Mouse (Mus musculus): ENCODE data around the gene Pdk2. TPM values are rescaled to one million over a fixed set of nuclear protein-coding genes. Genes with fewer than 3 reads are reported as not detected.

Pdk2 gene
- polyA plus RNA-seq, 1 experiment: 8.6 TPM

DNA sequence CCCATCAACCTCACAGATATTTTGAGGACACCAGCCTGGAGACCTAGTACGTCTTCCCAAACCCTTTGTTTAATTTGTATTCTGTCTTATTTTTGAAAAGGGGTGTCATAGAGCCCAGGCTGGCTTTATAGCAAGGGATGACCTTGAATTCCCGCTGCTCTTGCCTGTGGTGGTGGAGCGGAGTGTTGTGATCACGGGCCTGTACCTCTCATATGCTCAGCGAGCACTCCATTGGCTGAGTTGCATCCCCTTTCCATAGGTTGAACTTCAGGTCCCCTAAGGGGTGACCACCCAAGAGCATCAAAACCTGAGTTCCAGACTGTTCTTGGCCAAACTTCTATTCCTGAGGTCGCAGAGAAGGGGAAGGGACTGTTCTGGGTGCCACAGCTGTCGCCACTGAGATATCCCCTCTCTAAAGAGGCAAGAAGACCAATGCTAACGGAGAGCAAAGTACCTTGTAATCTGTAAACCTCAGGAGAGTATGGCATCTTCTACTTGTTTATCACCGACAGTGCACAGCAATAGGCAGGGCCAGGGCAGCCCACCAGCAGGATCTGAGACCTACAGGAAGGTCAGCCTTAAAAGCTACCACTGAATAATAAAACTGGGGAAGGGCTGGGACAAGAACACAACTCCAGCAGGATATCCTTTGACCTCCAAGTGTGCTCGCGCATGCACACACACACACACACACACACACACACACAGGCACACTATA lies 61.5 kb downstream of the Pdk2 start:
- TF ChIP-seq POLR2A (IDR thresholded peaks at IDR 0.05; ENCODE audit: low read depth, low read length): no peak
- TF ChIP-seq CTCF (IDR thresholded peaks at IDR 0.05; ENCODE audit: borderline replicate concordance, insufficient read depth, low read length): no peak
- no peak overlapping the region for H3K27ac ChIP-seq (ENCODE audit: insufficient read depth, low read length)
- no peaks in the 10 kb centered on the region for H3K4me1 ChIP-seq (ENCODE audit: control insufficient read depth, insufficient read depth, low read length)
- no peak overlapping the region for H3K4me3 ChIP-seq (ENCODE audit: insufficient read depth, low read length)

- Histone ChIP-seq H3K4me1 (ENCODE audit: control insufficient read depth, insufficient read depth, low read length) (no peaks in the 10 kb centered on the region), H3K4me3 (ENCODE audit: insufficient read depth, low read length) (no peak overlapping the region), H3K27ac (ENCODE audit: insufficient read depth, low read length) (no peak overlapping the region)
- peak; percentile 87 for TF ChIP-seq CTCF (IDR thresholded peaks at IDR 0.05; ENCODE audit: borderline replicate concordance, insufficient read depth, low read length)
- TF ChIP-seq POLR2A (IDR thresholded peaks at IDR 0.05; ENCODE audit: low read depth, low read length): peak; percentile 73
These were observed 62.2 kb downstream of the Pdk2 start for GRCm38 (mm10) chr11:94978947-94979346.

DNA sequence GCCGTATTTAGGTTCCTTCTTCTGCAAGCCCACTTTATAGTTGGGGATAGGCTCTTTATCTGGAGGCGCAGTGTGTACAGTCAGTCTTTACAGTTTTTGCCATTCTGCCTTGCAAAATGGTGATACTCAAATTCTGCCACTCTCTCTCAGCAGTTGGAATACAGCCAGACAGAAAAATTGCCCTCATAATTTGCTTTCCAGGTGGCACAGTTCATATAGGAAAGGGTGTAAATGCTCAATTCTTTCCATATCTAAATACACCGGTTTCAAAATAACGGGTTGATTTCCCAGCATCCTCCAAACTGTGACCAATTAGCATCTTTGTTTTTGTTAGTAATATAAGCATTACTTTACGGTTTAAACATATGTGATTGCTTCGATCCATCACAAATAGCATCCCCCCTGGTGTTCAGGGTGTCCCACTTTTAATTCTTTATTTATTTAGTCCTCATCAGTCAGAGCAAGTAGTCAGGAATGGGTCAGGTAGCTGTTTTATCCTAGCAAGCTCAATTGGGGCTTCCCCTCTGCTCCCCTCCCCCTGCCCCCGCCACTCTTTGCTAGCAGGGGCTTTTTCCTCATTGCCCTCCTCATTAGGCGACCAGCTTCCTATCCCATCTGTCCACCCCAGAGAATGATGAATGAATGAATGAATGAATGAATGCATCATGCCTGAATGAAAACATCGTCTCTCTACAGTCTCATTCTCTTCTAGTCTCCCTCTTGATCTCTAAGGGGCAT lies 62.8 kb downstream of the Pdk2 start:
- TF ChIP-seq CTCF (IDR thresholded peaks at IDR 0.05; ENCODE audit: borderline replicate concordance, insufficient read depth, low read length): no peak
- Histone ChIP-seq H3K4me3 (ENCODE audit: insufficient read depth, low read length) (no peak overlapping the region), H3K27ac (ENCODE audit: insufficient read depth, low read length) (no peak overlapping the region)

More for the DNA sequence above, 62.8 kb downstream of the Pdk2 start:
- no peaks in the 10 kb centered on the region for H3K4me1 ChIP-seq (ENCODE audit: control insufficient read depth, insufficient read depth, low read length)

Other genes with a start within 250 kb of the Pdk2 start
- gene Col1a1, start 105.1 kb downstream of the Pdk2 start, polyA plus RNA-seq (2011; ENCODE audit: insufficient read length, low read depth, missing spikeins): 6,098 and 7,850 TPM in 2 replicates
- not detected in 2 replicates for gene Hils1, start 73.8 kb downstream of the Pdk2 start, polyA plus RNA-seq (2011; ENCODE audit: insufficient read length, low read depth, missing spikeins)
- gene Sgca, start 65.0 kb downstream of the Pdk2 start, polyA plus RNA-seq (2011; ENCODE audit: insufficient read length, low read depth, missing spikeins): not detected in 2 replicates
- 44.3 and 61.7 TPM in 2 replicates for gene Ppp1r9b, start 50.3 kb downstream of the Pdk2 start, polyA plus RNA-seq (2011; ENCODE audit: insufficient read length, low read depth, missing spikeins)
- 11.6 and 14.2 TPM in 2 replicates for gene Samd14, start 31.5 kb downstream of the Pdk2 start, polyA plus RNA-seq (2011; ENCODE audit: insufficient read length, low read depth, missing spikeins)
- 6.9 and 12.8 TPM in 2 replicates for gene Itga3, start 35.4 kb upstream of the Pdk2 start, polyA plus RNA-seq (2011; ENCODE audit: insufficient read length, low read depth, missing spikeins)
- 0.19 TPM in 1 of 2 replicates, not detected in the other for gene Dlx3, start 78.8 kb upstream of the Pdk2 start, polyA plus RNA-seq (2011; ENCODE audit: insufficient read length, low read depth, missing spikeins)
- not detected in 2 replicates for gene Dlx4, start 104.9 kb upstream of the Pdk2 start, polyA plus RNA-seq (2011; ENCODE audit: insufficient read length, low read depth, missing spikeins)
- gene Tac4, start 220.2 kb upstream of the Pdk2 start, polyA plus RNA-seq (2011; ENCODE audit: insufficient read length, low read depth, missing spikeins): not detected in 2 replicates